Mouse (Mus musculus) ovary, adult 18-20 months (tissue): ENCODE data around the gene Fat3.

Source experiments
- DNase-seq: peaks from one replicate; pipeline ENCODE4 v3.0.0; 2022; ENCODE audit warnings: low spot score, mixed read lengths

Fat3 gene

GRCm38 (mm10) chr9:15870013-15870412, 631.1 kb downstream of the Fat3 start:
- no peak for DNase-seq

- no peak for DNase-seq
Measured at GRCm38 (mm10) chr9:15869456-15869855, 631.6 kb downstream of the Fat3 start.

DNA sequence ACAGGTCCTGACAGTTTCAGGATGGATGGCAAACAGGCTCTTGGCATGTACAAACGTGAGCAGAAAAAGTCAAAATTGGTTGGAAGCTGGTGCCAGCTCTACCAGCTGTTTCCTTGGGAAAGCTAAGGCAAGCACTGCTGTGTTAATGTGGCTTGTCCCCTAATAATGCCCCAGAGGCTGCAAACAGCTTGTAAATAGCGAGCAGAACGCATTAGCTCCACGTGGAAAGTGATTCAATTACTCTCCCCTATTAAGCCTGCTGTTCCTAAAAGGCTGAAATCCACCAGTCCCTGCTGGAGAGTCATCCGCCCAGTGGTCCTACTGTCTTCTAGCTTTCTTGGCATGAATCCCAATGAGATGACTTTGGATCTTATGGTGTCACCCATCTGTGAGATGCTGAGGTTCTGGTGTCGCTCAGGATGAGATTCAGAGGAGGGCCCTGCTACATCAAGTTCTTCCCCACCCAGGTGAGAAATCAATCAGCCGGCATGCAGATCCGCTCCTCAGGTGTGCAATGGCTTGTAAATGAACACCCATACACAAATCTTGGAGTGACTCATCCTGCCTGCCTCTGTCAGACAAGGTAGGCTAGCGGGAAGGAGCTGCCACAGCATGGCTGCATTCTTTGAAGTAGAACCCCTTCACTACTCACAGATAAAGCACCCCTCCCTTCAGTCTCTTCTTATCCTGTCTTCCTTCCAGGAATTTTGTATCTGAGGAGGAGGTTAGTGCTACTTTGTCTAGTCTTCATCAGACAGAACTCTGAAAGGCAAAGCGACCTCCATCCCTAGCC, 634.6 kb downstream of the Fat3 start:
- DNase-seq, result no peak

GRCm38 (mm10) chr9:15861402-15861801, 639.7 kb downstream of the Fat3 start:
- no peak for DNase-seq
